Mouse (Mus musculus) limb, embryonic 14.5 days (tissue): ENCODE data around the gene Arhgef10l. TPM values are rescaled to one million over a fixed set of nuclear protein-coding genes. Genes with fewer than 3 reads are reported as not detected.

Experiments
- ATAC-seq: fragments of 200-750 bp; cut with Nextera tagmentation; 2 replicates; pipeline ENCODE4 v1.8.0; 2017; ENCODE audit warnings: low read depth, moderate number of reproducible peaks, moderate TSS enrichment; ENCODE audit not compliant: low FRiP score
- DNase-seq: peaks from one replicate; pipeline ENCODE4 v3.0.0-alpha.2; 2015; ENCODE audit warnings: low spot score
- H3K27ac ChIP-seq: fragments of 300-500 bp; sonication (generic); replicated peaks from 2 replicates; pipeline ENCODE4 v1.5.1; 2014; ENCODE audit warnings: low read depth, mild to moderate bottlenecking, low read length, moderate library complexity, mixed read lengths
- H3K27me3 ChIP-seq: fragments of 300-500 bp; sonication (generic); 2 replicates; pipeline ENCODE4 v1.6.1; 2014; ENCODE audit warnings: low read length, mixed read lengths; ENCODE audit not compliant: control insufficient read depth, insufficient read depth
- H3K36me3 ChIP-seq: fragments of 300-500 bp; sonication (generic); 2 replicates; pipeline ENCODE4 v1.6.1; 2014; ENCODE audit warnings: mild to moderate bottlenecking, low read length, moderate library complexity, mixed read lengths; ENCODE audit not compliant: control insufficient read depth, insufficient read depth
- H3K4me1 ChIP-seq: fragments of 300-500 bp; sonication (generic); 2 replicates; pipeline ENCODE4 v1.6.1; 2014; ENCODE audit warnings: antibody characterized with exemption, low read length, mixed read lengths; ENCODE audit not compliant: control insufficient read depth, insufficient read depth
- H3K4me2 ChIP-seq: fragments of 300-500 bp; sonication (generic); replicated peaks from 2 replicates; pipeline ENCODE4 v1.6.1; 2014; ENCODE audit warnings: low read depth, mild to moderate bottlenecking, low read length, moderate library complexity; ENCODE audit not compliant: severe bottlenecking
- H3K4me3 ChIP-seq: fragments of 300-500 bp; sonication (generic); replicated peaks from 2 replicates; pipeline ENCODE4 v1.5.1; 2014; ENCODE audit warnings: low read length
- H3K9ac ChIP-seq: fragments of 300-500 bp; sonication (generic); 2 replicates; pipeline ENCODE4 v1.6.1; 2014; ENCODE audit warnings: mild to moderate bottlenecking, low read depth, low read length, moderate library complexity; ENCODE audit not compliant: severe bottlenecking
- H3K9me3 ChIP-seq: fragments of 300-500 bp; sonication (generic); 2 replicates; pipeline ENCODE4 v1.6.1; 2016; ENCODE audit warnings: low read length; ENCODE audit not compliant: control insufficient read depth
- POLR2A ChIP-seq: fragments of 200-500 bp; IDR thresholded peaks from 2 replicates; pipeline ENCODE4 v1.8.0; 2012; ENCODE audit warnings: inconsistent platforms, mild to moderate bottlenecking, moderate library complexity, borderline replicate concordance; ENCODE audit not compliant: insufficient read depth, insufficient read length; ENCODE audit errors: extremely low read depth
- WGBS: fragments of 180-500 bp; shearing (Covaris S2); extraction: QIAGEN DNeasy Blood & Tissue Kit; methylation state at CpG from one replicate; pipeline ENCODE4 v1.1.7; 2014; 5-methylcytosine and 5-hydroxymethylcytosine counted together
- polyA plus RNA-seq, 2 experiments: library from polyadenylated mRNA; depleted of rRNA in 1 of 2; stranded (reverse) in 1 of 2; unstranded in 1 of 2; fragments of >200 nt; fragmentation: Nextera tagmentation in 1 of 2; extraction: Ambion mirVana in 1 of 2; gene quantifications; 2 replicates each; pipeline versions ENCODE4 v1.2.1 to v1.2.3; 2012 to 2014

Gene Arhgef10l
- polyA plus RNA-seq, 2 experiments: 13.7 to 19.5 TPM

GRCm38 (mm10) chr4:140645638-140646037, 20.2 kb downstream of the Arhgef10l start:
- no peak overlapping the region for H3K9ac ChIP-seq
- no peak for TF ChIP-seq POLR2A
- 81% methylated on average over 3 of the region's 3 CpGs for WGBS
- 0 out of 2 replicates have a peak, but pooled peaks cover 4% of the 10 kb centered on the region for H3K36me3 ChIP-seq
- no peak overlapping the region for H3K4me3 ChIP-seq
- no peaks in the 10 kb centered on the region for H3K27me3 ChIP-seq
- H3K4me2 ChIP-seq: no peak overlapping the region
- H3K4me1 ChIP-seq: peaks cover 10% of the 10 kb centered on the region
- no peaks in the 10 kb centered on the region for H3K9me3 ChIP-seq
- ATAC-seq: no peak
- no peak for DNase-seq
- H3K27ac ChIP-seq: no peak overlapping the region

- Histone ChIP-seq H3K27ac (no peak overlapping the region), H3K9me3 (no peaks in the 10 kb centered on the region), H3K9ac (no peak overlapping the region), H3K27me3 (no peaks in the 10 kb centered on the region), H3K4me3 (no peak overlapping the region), H3K4me1 (peaks cover 10% of the 10 kb centered on the region), H3K4me2 (no peak overlapping the region), H3K36me3 (0 out of 2 replicates have a peak, but pooled peaks cover 4% of the 10 kb centered on the region)
- ATAC-seq (no peak), DNase-seq (no peak)
- TF ChIP-seq POLR2A: no peak
- 54% methylated on average over 3 of the region's 3 CpGs for WGBS
These were observed 21.1 kb downstream of the Arhgef10l start for GRCm38 (mm10) chr4:140644701-140645100.

- H3K36me3 ChIP-seq: 0 out of 2 replicates have a peak, but pooled peaks cover 4% of the 10 kb centered on the region
- no peak overlapping the region for H3K27ac ChIP-seq
- peaks cover 7% of the 10 kb centered on the region for H3K4me1 ChIP-seq
- DNase-seq (no peak), ATAC-seq (no peak)
- no peak overlapping the region for H3K4me2 ChIP-seq
- TF ChIP-seq POLR2A: no peak
- H3K9me3 ChIP-seq: no peaks in the 10 kb centered on the region
- H3K9ac ChIP-seq: no peak overlapping the region
- 76% methylated on average over 6 of the region's 6 CpGs for WGBS
- H3K27me3 ChIP-seq: no peaks in the 10 kb centered on the region
- H3K4me3 ChIP-seq: no peak overlapping the region
These were observed 21.5 kb downstream of the Arhgef10l start for GRCm38 (mm10) chr4:140644276-140644675.

- Histone ChIP-seq H3K27me3 (no peaks in the 10 kb centered on the region), H3K9ac (no peak overlapping the region), H3K4me2 (no peak overlapping the region), H3K27ac (no peak overlapping the region), H3K36me3 (0 out of 2 replicates have a peak, but pooled peaks cover 4% of the 10 kb centered on the region), H3K4me3 (no peak overlapping the region), H3K4me1 (0 out of 2 replicates have a peak, but pooled peaks cover 2% of the 10 kb centered on the region), H3K9me3 (no peaks in the 10 kb centered on the region)
- no peak for ATAC-seq
- DNase-seq: no peak
- WGBS: 85% methylated on average over 4 of the region's 4 CpGs
- TF ChIP-seq POLR2A: no peak
These were observed 23.4 kb downstream of the Arhgef10l start for GRCm38 (mm10) chr4:140642378-140642777.

- Histone ChIP-seq H3K9ac (no peak overlapping the region), H3K4me2 (no peak overlapping the region), H3K4me3 (no peak overlapping the region), H3K27ac (no peak overlapping the region), H3K4me1 (no peaks in the 10 kb centered on the region), H3K36me3 (0 out of 2 replicates have a peak, but pooled peaks cover 4% of the 10 kb centered on the region), H3K27me3 (no peaks in the 10 kb centered on the region), H3K9me3 (no peaks in the 10 kb centered on the region)
- ATAC-seq (no peak), DNase-seq (no peak)
- no peak for TF ChIP-seq POLR2A
- 56% methylated on average over 5 of the region's 5 CpGs for WGBS
These were observed 24.3 kb downstream of the Arhgef10l start for GRCm38 (mm10) chr4:140641414-140641918.
